Mouse (Mus musculus) CD4-positive naive resting alpha-beta T cell, adult 57 days (primary cell): ENCODE results near the gene Cd1d1. TPM values are rescaled to one million over a fixed set of nuclear protein-coding genes. Genes with fewer than 3 reads are reported as not detected.

Experiments
- total RNA-seq: library from RNA; stranded (reverse); gene quantifications from one replicate; pipeline ENCODE4 v1.2.4, GENCODE M21; 2023

Gene Cd1d1
- total RNA-seq = 36.2 TPM

DNA sequence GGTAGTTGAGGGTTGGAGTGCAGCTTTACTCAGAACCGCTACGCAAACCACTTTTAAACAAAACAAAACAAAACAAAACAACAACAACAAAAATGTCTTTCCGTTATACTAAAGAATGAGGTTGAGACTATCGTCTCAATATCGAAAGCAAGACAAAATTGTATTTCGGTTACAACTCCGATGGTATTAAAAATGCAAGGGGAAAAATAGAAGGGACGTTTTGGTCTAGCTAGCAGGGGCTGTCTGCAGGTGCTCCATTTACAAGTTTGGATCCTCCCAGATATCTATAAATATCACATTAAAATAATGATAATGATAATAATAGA, at the start of gene Cd1d1:
Gene Cd1d1 (minus strand): TSS at position 27 of the 326 bp plus-strand sequence.

Other genes with a start within 250 kb of the Cd1d1 start
- 14.1 TPM for gene Dclk2, start 78.6 kb downstream of the Cd1d1 start, total RNA-seq
- 0.35 TPM for gene Kirrel, start 175.3 kb upstream of the Cd1d1 start, total RNA-seq